Mouse (Mus musculus) kidney, adult 9 months (tissue): Measurements from ENCODE around the gene Myo15.
"Not testable (repeated sequence)": the region's sequence is repeated elsewhere in the genome, so short reads cannot be mapped to it uniquely, and the experiment has no call there.

ENCODE experiments used
- DNase-seq: peaks from one replicate; pipeline ENCODE4 v3.0.0; 2022

Myo15 gene

GRCm38 (mm10) chr11:60553091-60553490 is 84.0 kb downstream of the Myo15 start:
- DNase-seq, result no peak

DNA sequence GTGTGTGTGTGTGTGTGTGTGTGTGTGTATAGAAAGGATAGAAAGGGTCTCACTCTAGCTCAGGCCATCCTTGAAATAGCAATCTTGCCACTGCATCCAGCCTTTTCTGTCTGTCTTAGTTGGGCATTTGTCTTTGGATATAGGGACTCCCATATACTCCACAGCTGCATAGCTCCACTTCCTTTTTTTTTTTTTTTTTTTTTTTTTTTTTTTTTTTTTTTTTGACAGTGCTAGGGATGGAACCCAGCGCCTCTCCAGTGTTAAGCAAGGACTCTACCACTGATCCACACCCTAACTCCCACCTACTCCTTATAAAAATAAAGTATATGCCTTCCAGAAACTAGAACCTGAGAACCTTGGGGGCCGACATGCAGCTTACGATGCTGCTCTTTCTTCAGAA is 88.5 kb downstream of the Myo15 start:
- no peak for DNase-seq

DNA sequence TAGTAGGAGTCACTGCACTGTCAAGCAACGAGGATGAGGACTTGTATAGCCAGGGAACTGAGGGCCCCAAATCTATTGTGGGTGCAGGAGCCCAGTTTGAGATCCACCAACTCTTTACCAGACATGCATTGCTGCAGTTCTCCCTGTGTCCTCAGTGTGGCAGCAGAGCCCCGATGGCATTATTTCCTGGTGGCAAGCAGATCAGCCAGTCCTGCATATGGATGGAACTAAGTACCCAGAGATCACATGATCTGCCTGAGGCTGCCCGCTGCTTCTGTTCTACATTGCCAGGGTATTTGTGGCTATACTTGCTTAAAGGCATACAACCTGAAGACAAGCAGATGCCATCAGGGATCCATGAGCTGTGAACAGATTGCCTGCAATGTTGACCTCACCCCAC is 90.2 kb downstream of the Myo15 start:
- peak; percentile 70 for DNase-seq

DNA sequence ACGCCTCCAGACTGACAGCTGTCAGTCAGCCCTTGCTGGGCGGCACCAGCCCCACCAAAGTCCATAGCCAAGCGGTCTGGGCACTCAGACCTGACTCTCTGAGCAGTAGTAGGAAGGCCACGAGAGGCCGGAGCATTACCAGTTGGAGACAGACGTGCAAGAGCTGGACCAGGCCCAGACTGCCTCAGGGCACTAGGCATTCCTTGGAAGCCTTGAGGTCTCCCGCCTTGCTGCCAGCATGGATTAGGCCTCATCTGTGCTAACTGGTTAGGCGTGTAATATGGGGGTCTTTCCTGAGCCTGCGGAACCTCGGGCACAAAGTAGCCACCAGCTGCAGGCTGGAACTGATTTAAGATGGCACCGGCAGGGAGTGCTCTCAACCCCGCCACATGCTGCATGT is 104.9 kb downstream of the Myo15 start:
- DNase-seq, result not testable (repeated sequence)
